Mouse (Mus musculus) embryo, embryonic 10.5 days (tissue): ENCODE data around the gene Ggcx.
A peak's percentile ranks its signal among the peaks of the same experiment; 100 is the strongest.

Experiments
- DNase-seq: peaks from one replicate; pipeline ENCODE4 v3.0.0-alpha.2; 2015; ENCODE audit warnings: low spot score

Gene Ggcx

GRCm38 (mm10) chr6:72414076-72414756, at the start of gene Ggcx:
Gene Ggcx (plus strand): TSS chr6:72414308.
- DNase-seq: peak; percentile 98

- no peak for DNase-seq
Observed at GRCm38 (mm10) chr6:72364985-72365384, 49.1 kb upstream of the Ggcx start.

GRCm38 (mm10) chr6:72366304-72366703, 47.8 kb upstream of the Ggcx start:
- DNase-seq: no peak

- DNase-seq: no peak
Observed at GRCm38 (mm10) chr6:72366844-72367443, 47.2 kb upstream of the Ggcx start, which contains the start of gene Rnf181. Gene Rnf181 (minus strand): TSS chr6:72366956.

GRCm38 (mm10) chr6:72367460-72367974, 46.6 kb upstream of the Ggcx start:
- no peak for DNase-seq

GRCm38 (mm10) chr6:72369557-72369956, 44.6 kb upstream of the Ggcx start:
- no peak for DNase-seq

GRCm38 (mm10) chr6:72370091-72370490, 44.0 kb upstream of the Ggcx start:
- DNase-seq: no peak

- no peak for DNase-seq
Observed at GRCm38 (mm10) chr6:72371147-72371546, 43.0 kb upstream of the Ggcx start.

- DNase-seq: no peak
Observed at GRCm38 (mm10) chr6:72371571-72371970, 42.5 kb upstream of the Ggcx start.

- no peak for DNase-seq
Observed at GRCm38 (mm10) chr6:72373184-72373583, 40.9 kb upstream of the Ggcx start.

GRCm38 (mm10) chr6:72374206-72374605, 39.9 kb upstream of the Ggcx start:
- no peak for DNase-seq

GRCm38 (mm10) chr6:72374820-72375563, 39.1 kb upstream of the Ggcx start:
- DNase-seq: no peak

GRCm38 (mm10) chr6:72378510-72379234, 35.4 kb upstream of the Ggcx start:
- DNase-seq: no peak

- DNase-seq: no peak
Observed at GRCm38 (mm10) chr6:72379377-72380130, 34.6 kb upstream of the Ggcx start.

- peak; percentile 57 for DNase-seq
Observed at GRCm38 (mm10) chr6:72380131-72380770, 33.9 kb upstream of the Ggcx start, which contains the start of gene Vamp5. Gene Vamp5 (minus strand): TSS chr6:72380468.

- no peak for DNase-seq
Observed at GRCm38 (mm10) chr6:72382494-72382893, 31.6 kb upstream of the Ggcx start.

- DNase-seq: no peak
Observed at GRCm38 (mm10) chr6:72383142-72383820, 30.8 kb upstream of the Ggcx start.

- DNase-seq: no peak
Observed at GRCm38 (mm10) chr6:72383952-72384351, 30.2 kb upstream of the Ggcx start.

GRCm38 (mm10) chr6:72385258-72385657, 28.9 kb upstream of the Ggcx start:
- DNase-seq: no peak

- DNase-seq: no peak
Observed at GRCm38 (mm10) chr6:72386561-72386960, 27.5 kb upstream of the Ggcx start.
